Mouse (Mus musculus): ENCODE data around the gene Metrn.
A peak's percentile ranks its signal among the peaks of the same experiment; 100 is the strongest.
"Not testable (repeated sequence)": the region's sequence is repeated elsewhere in the genome, so short reads cannot be mapped to it uniquely, and the experiment has no call there.

The Metrn gene

GRCm38 (mm10) chr17:25830806-25831431, 34.0 kb upstream of the Metrn start:
- no peak for DNase-seq

GRCm38 (mm10) chr17:25830200-25830753, 33.3 kb upstream of the Metrn start:
- no peak for DNase-seq

GRCm38 (mm10) chr17:25829558-25830017, 32.7 kb upstream of the Metrn start:
- DNase-seq, result no peak

- DNase-seq, result peak; percentile 73 to 75
Measured at GRCm38 (mm10) chr17:25828712-25829557, 32.0 kb upstream of the Metrn start, which contains the start of gene Jmjd8. Jmjd8 (plus strand) TSS chr17:25828867.

GRCm38 (mm10) chr17:25828223-25828594, 31.3 kb upstream of the Metrn start:
- no peak for DNase-seq

GRCm38 (mm10) chr17:25827546-25828222, 30.7 kb upstream of the Metrn start:
- DNase-seq, result no peak

- no peak for DNase-seq
Measured at GRCm38 (mm10) chr17:25827011-25827410, 30.1 kb upstream of the Metrn start.

GRCm38 (mm10) chr17:25825984-25826570, 29.1 kb upstream of the Metrn start:
- DNase-seq, result no peak

GRCm38 (mm10) chr17:25825311-25825710, 28.4 kb upstream of the Metrn start:
- DNase-seq, result no peak

GRCm38 (mm10) chr17:25824362-25825142, 27.6 kb upstream of the Metrn start:
- no peak for DNase-seq

- DNase-seq, result peak; percentile 76 to 83
Measured at GRCm38 (mm10) chr17:25823452-25823851, 26.5 kb upstream of the Metrn start, which contains the start of gene Wdr24. Wdr24 (plus strand) TSS chr17:25823627.

GRCm38 (mm10) chr17:25818851-25819780, 22.2 kb upstream of the Metrn start:
- no peak for DNase-seq

GRCm38 (mm10) chr17:25817662-25818061, 20.7 kb upstream of the Metrn start:
- DNase-seq, result no peak

- DNase-seq, result peak; percentile 63 to 73
Measured at GRCm38 (mm10) chr17:25813471-25813870, 16.5 kb upstream of the Metrn start.

GRCm38 (mm10) chr17:25810890-25811289, 14.0 kb upstream of the Metrn start:
- DNase-seq, result no peak

- DNase-seq, result no peak
Measured at GRCm38 (mm10) chr17:25809606-25810340, 12.8 kb upstream of the Metrn start.

- peak; percentile 74 to 77 for DNase-seq
Measured at GRCm38 (mm10) chr17:25808789-25809605, 12.1 kb upstream of the Metrn start, which contains the start of gene Fbxl16. Fbxl16 (plus strand) TSS chr17:25809085.

GRCm38 (mm10) chr17:25808028-25808427, 11.1 kb upstream of the Metrn start:
- DNase-seq, result no peak

GRCm38 (mm10) chr17:25807452-25807851, 10.5 kb upstream of the Metrn start:
- not testable (repeated sequence) for DNase-seq

Data from lung, adult 18-20 months (tissue).